ENCODE assay signal across 10 mouse cellular contexts in the genomic region with DNA sequence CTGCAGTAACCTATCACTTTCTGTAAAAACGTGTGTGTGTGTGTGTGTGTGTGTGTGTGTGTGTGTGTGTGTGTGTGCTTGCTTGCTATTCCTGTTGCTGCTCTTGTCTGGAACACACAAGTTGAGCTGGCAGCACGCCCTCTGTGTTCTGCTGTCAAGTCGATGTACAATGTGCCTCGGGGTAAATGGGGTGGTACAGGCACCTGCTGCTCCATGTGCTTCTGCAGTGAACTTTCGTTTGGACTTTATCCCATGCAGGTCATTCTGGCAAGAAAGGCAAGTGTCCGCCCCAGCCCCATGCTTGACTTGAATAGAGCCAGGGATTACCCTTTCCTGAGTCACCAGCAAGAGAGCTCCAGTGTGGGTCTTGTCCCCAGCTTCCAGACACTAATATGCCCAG. TPM values are rescaled to one million over a fixed set of nuclear protein-coding genes. Genes with fewer than 3 reads are reported as not detected.
DNase-seq lines count a peak whose midpoint lies in the region; ATAC-seq and TF ChIP-seq lines count a peak whose summit lies in the region.
"Had no signal": no experiment of that assay in that cellular context is flagged by ENCODE, and none has a peak within 500 bp of the region (broad histone marks: within the 10 kb centered on the region; RNA-seq: fewer than 3 reads in every experiment).

No protein-coding gene starts in this region.

- H3K4me3 ChIP-seq in forebrain, embryonic 14.5 days (ENCODE audit: low read depth, low read length): no peak overlapping the region
- H3K4me3 ChIP-seq in forebrain, embryonic 11.5 days (ENCODE audit: low read depth, low read length): no peak overlapping the region
- no peak overlapping the region for H3K4me3 ChIP-seq in stomach, postnatal 0 days (ENCODE audit: low read depth, low read length)
- no peak overlapping the region for H3K4me3 ChIP-seq in midbrain, embryonic 10.5 days
- H3K4me3 ChIP-seq: midbrain, embryonic 12.5 days had no signal

- H3K4me2 ChIP-seq in forebrain, embryonic 14.5 days (ENCODE audit: low read length): no peak overlapping the region
- no peak overlapping the region for H3K4me2 ChIP-seq in forebrain, embryonic 11.5 days (ENCODE audit: low read depth, low read length, severe bottlenecking)
- H3K4me2 ChIP-seq in stomach, postnatal 0 days (replicated peaks; ENCODE audit: low read depth): no peak overlapping the region
- H3K4me2 ChIP-seq: midbrain, embryonic 12.5 days had no signal

- no peak for TF ChIP-seq EP300 in stomach, postnatal 0 days (optimal IDR thresholded peaks at IDR 0.05)

- H3K9ac ChIP-seq in forebrain, embryonic 14.5 days (ENCODE audit: low read length): no peak overlapping the region
- no peak overlapping the region for H3K9ac ChIP-seq in forebrain, embryonic 11.5 days (ENCODE audit: low read length)
- no peak overlapping the region for H3K9ac ChIP-seq in stomach, postnatal 0 days (ENCODE audit: low read length)
- H3K9ac ChIP-seq: midbrain, embryonic 12.5 days had no signal

- H3K27ac ChIP-seq in forebrain, embryonic 14.5 days (ENCODE audit: low read depth, low read length): 0 out of 2 replicates have a peak overlapping the region, but pooled peaks have one; percentile 27
- H3K27ac ChIP-seq in forebrain, embryonic 11.5 days (ENCODE audit: low read depth, low read length): no peak overlapping the region
- H3K27ac ChIP-seq in stomach, postnatal 0 days (replicated peaks): peak overlapping the region; percentile 56; the same call in 1 of the 2 replicates
- H3K27ac ChIP-seq in midbrain, embryonic 10.5 days (replicated peaks): no peak overlapping the region
- H3K27ac ChIP-seq: midbrain, embryonic 12.5 days had no signal

- no peaks in the 10 kb centered on the region for H3K27me3 ChIP-seq in forebrain, embryonic 14.5 days (replicated peaks; ENCODE audit: control insufficient read depth, insufficient read depth, low read length)
- H3K27me3 ChIP-seq in forebrain, embryonic 11.5 days (ENCODE audit: control insufficient read depth, insufficient read depth, low read length): no peaks in the 10 kb centered on the region
- no peaks in the 10 kb centered on the region for H3K27me3 ChIP-seq in stomach, postnatal 0 days (ENCODE audit: control insufficient read depth, insufficient read depth, low read length)
- no peaks in the 10 kb centered on the region for H3K27me3 ChIP-seq in midbrain, embryonic 10.5 days (ENCODE audit: low read depth, poor library complexity, severe bottlenecking)
- H3K27me3 ChIP-seq: CH12.LX; midbrain, embryonic 12.5 days had no signal

- peak; percentile 71 for DNase-seq in forebrain, embryonic 14.5 days (ENCODE audit: low spot score)
- DNase-seq in forebrain, embryonic 11.5 days (ENCODE audit: low spot score): no peak
- peak; percentile 44 for DNase-seq in ovary, postnatal 36 days (ENCODE audit: low spot score)
- no peak for DNase-seq in ovary, postnatal 10 days (ENCODE audit: low spot score)
- peak; percentile 95 to 96 for DNase-seq in kidney, adult 8-10 months
- peak; percentile 75 for DNase-seq in stomach, postnatal 0 days (ENCODE audit: low spot score)
- no peak for DNase-seq in midbrain, embryonic 10.5 days (ENCODE audit: low spot score)
- DNase-seq in yolk sac, embryonic 10.5 days (ENCODE audit: low spot score): no peak

- H3K4me1 ChIP-seq in forebrain, embryonic 14.5 days (ENCODE audit: control insufficient read depth, insufficient read depth, low read length): peaks cover 17% of the 10 kb centered on the region
- H3K4me1 ChIP-seq in forebrain, embryonic 11.5 days (replicated peaks; ENCODE audit: control insufficient read depth, insufficient read depth, low read length): peaks cover 8% of the 10 kb centered on the region
- H3K4me1 ChIP-seq in stomach, postnatal 0 days (replicated peaks; ENCODE audit: control insufficient read depth, insufficient read depth): peaks cover 12% of the 10 kb centered on the region; the same call in 1 of the 2 replicates
- H3K4me1 ChIP-seq in midbrain, embryonic 10.5 days: peaks cover 32% of the 10 kb centered on the region

- WGBS in forebrain, embryonic 14.5 days: 52% methylated on average over 6 of the region's 6 CpGs
- 78% methylated on average over 6 of the region's 6 CpGs for WGBS in forebrain, embryonic 11.5 days
- 41% methylated on average over 6 of the region's 6 CpGs for WGBS in stomach, postnatal 0 days
- WGBS in midbrain, embryonic 10.5 days: 88% methylated on average over 6 of the region's 6 CpGs

- no peaks in the 10 kb centered on the region for H3K36me3 ChIP-seq in forebrain, embryonic 14.5 days (ENCODE audit: control insufficient read depth, insufficient read depth, low read length)
- no peaks in the 10 kb centered on the region for H3K36me3 ChIP-seq in forebrain, embryonic 11.5 days (ENCODE audit: control insufficient read depth, insufficient read depth, low read length)
- H3K36me3 ChIP-seq in stomach, postnatal 0 days (ENCODE audit: control insufficient read depth, insufficient read depth, low read length): no peaks in the 10 kb centered on the region
- peaks cover 17% of the 10 kb centered on the region for H3K36me3 ChIP-seq in midbrain, embryonic 10.5 days

- no peak for ATAC-seq in forebrain, embryonic 14.5 days
- no peak for ATAC-seq in forebrain, embryonic 11.5 days (replicated peaks; ENCODE audit: low FRiP score)
- ATAC-seq in stomach, postnatal 0 days (ENCODE audit: low FRiP score, low TSS enrichment): peak; percentile 76

- no peaks in the 10 kb centered on the region for H3K9me3 ChIP-seq in forebrain, embryonic 14.5 days (replicated peaks; ENCODE audit: control insufficient read depth, low read length)
- no peaks in the 10 kb centered on the region for H3K9me3 ChIP-seq in forebrain, embryonic 11.5 days (ENCODE audit: control insufficient read depth, low read length)
- no peaks in the 10 kb centered on the region for H3K9me3 ChIP-seq in stomach, postnatal 0 days (ENCODE audit: control insufficient read depth, low read length)
- no peaks in the 10 kb centered on the region for H3K9me3 ChIP-seq in midbrain, embryonic 10.5 days (replicated peaks)
- H3K9me3 ChIP-seq: midbrain, embryonic 12.5 days had no signal

- TF ChIP-seq CTCF in stomach, postnatal 0 days (IDR thresholded peaks at IDR 0.05; ENCODE audit: low read depth): no peak

RNA-seq across cellular contexts. Expression of a gene that starts 1.0 kb away (rescaled TPM):
- polyA plus RNA-seq in forebrain, embryonic 14.5 days (2014; fragmentation: Nextera tagmentation; extraction: Ambion mirVana): not detected in 2 replicates
- not detected in 2 replicates for polyA plus RNA-seq in forebrain, embryonic 11.5 days (2014; fragmentation: Nextera tagmentation; extraction: Ambion mirVana)
- polyA plus RNA-seq in stomach, postnatal 0 days (2015; fragmentation: Nextera tagmentation; extraction: Ambion mirVana): not detected in 2 replicates
- not detected in 2 replicates for polyA plus RNA-seq in midbrain, embryonic 10.5 days (2016; fragmentation: Nextera tagmentation; extraction: Ambion mirVana)
- polyA plus RNA-seq: midbrain, embryonic 12.5 days had no signal

RNA-seq across cellular contexts. Expression of a gene that starts 21.0 kb away (rescaled TPM):
- 28.2 and 33.2 TPM in 2 replicates for polyA plus RNA-seq in forebrain, embryonic 14.5 days (2014; fragmentation: Nextera tagmentation; extraction: Ambion mirVana)
- 26.6 and 28.1 TPM in 2 replicates for polyA plus RNA-seq in forebrain, embryonic 11.5 days (2014; fragmentation: Nextera tagmentation; extraction: Ambion mirVana)
- polyA plus RNA-seq in stomach, postnatal 0 days (2015; fragmentation: Nextera tagmentation; extraction: Ambion mirVana): 25.0 and 26.9 TPM in 2 replicates
- polyA plus RNA-seq in midbrain, embryonic 10.5 days (2016; fragmentation: Nextera tagmentation; extraction: Ambion mirVana): 29.6 and 34.1 TPM in 2 replicates

Comparison
In these comparisons a context has a peak if more than half of its experiments do, and no peak if none do; other contexts are left out.
1. DNase-seq: peak in forebrain, embryonic 14.5 days (single experiment), ovary, postnatal 36 days (single experiment), kidney, adult 8-10 months (2 of 2) and stomach, postnatal 0 days (single experiment); none in forebrain, embryonic 11.5 days (single experiment), ovary, postnatal 10 days (single experiment), midbrain, embryonic 10.5 days (single experiment) and yolk sac, embryonic 10.5 days (single experiment).
2. H3K27ac ChIP-seq: peak in forebrain, embryonic 14.5 days (single experiment) and stomach, postnatal 0 days (single experiment); none in forebrain, embryonic 11.5 days (single experiment) and midbrain, embryonic 10.5 days (single experiment).